Mouse (Mus musculus) left cerebral cortex, postnatal 36 days (tissue): ENCODE results near the gene Clk4. TPM values are rescaled to one million over a fixed set of nuclear protein-coding genes. Genes with fewer than 3 reads are reported as not detected.

Source experiments
- DNase-seq, 2 experiments: peaks; one replicate each; pipeline ENCODE4 v3.0.0; 2021 to 2022; ENCODE audit warnings: low spot score in 2 of 2, mixed read lengths in 1 of 2
- intact Hi-C: fragments of 180-260 bp; cut with DNase I; formaldehyde crosslinking; loops from one replicate; pipeline ENCODE4 v1.15.1; 2025
- total RNA-seq, 2 experiments: library from RNA; stranded (reverse); gene quantifications; 2 replicates each; pipeline ENCODE4 v1.2.3; 2021

Clk4 gene
- total RNA-seq = 100 to 1,000 TPM in 1 of 2 experiments, 10 to 100 TPM in 1; 79.3 to 115 TPM

DNA sequence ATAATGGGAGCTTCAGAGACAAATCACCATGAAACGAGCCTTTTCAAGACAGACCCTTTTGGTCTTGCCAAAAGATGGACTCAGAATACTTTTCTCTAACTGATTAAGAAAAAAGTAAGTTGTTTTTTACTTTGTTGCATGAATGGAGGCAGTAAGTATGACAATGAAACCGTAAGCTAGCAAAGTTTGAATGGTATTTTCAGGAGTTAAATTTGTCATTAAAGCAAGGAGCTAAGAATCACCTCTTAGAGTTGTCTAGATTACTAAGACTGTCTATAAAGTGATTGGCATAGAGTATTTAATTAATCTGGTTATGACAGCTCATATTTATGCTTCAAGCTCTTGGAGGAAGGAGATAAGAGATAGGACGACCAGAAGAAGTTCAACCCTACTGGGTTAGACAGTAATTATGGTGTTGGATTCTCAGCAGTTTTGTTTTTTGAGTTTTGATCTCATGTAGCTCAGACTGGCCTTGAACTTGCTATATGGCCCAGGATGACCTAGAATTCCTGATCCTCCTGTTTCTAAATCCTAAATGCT is at the start of gene Clk4:
TSS of gene Clk4 (plus strand) at position 51 of the 540 bp plus-strand sequence.
- intact Hi-C loops = loop anchor here (5.0 kb wide), 2 partner anchors 199 to 324 kb away; no protein-coding TSS in a partner anchor
- DNase-seq = no peak

DNA sequence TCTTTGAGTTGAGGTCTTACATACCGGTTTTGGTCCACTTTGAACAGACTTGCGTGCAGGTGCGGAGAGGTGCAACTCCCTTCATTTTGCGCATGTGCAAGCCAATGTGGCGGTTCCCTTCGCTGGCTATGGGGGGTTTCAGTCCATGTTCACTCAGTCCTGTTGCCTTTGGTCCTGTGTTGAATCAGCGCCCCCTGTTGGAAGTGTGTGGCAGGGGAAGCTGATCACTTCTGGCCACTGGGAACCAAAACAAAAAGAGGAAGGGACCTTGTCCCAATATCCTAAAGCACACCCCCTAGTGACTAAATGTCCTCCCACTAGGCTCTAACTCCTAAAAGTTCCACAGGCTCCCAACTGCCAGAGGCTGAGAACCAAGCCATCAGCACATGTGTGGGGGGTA is 47.5 kb upstream of the Clk4 start:
- intact Hi-C loops = no loop called here
- no peak for DNase-seq

DNA sequence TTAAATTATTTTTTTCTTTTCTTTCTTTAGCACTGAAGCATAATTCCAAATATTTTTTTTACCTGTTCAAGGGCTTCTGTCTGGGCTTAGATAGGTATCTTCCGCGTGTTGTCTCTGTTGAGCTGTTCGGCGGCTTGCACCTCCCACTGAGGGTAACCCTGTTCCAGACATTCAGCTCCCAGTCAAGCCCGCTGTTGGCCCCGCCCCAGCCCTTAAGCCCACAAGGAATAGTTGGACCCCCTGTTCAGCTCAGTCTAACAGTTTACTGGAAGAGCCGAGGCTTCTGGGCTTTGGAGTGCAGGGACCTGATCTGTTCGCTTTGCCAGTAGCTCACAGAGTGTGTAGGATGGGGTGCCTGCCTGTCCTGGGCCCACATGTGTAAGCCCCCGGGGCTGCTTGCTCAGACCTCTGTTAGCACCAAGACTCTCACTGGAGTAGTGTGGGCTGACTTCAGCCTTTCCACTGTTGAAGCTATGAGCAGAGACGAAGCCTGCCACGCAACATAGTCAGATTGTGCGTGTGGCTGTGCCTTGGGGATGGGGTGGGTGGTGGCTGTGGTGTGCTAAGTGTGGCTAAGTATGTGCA is 42.0 kb upstream of the Clk4 start:
- DNase-seq = no peak
- intact Hi-C loops = no loop called here

DNA sequence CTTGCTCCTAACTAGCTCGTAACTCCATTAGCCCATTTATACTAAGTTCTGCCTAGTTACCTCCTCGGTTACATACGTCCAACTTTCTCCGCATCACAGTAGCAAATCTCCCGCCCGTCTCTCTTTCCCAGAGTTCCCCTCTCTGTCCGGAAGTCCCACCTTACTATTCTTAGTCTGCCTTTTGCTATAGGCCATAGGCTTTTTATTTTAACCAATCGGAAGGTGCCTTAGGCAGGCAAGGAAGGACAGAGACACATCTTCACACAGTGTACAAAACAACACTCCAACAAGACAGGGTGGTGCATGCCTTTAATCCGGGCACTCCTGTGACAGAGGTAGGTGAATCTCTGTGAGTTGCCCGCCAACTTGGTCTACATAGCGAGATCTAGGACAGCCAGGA is 41.2 kb upstream of the Clk4 start, which contains the start of gene Gm12569:
TSS of gene Gm12569 (plus strand) at position 166 of the 400 bp plus-strand sequence.
- intact Hi-C loops = no loop called here
- no peak for DNase-seq

DNA sequence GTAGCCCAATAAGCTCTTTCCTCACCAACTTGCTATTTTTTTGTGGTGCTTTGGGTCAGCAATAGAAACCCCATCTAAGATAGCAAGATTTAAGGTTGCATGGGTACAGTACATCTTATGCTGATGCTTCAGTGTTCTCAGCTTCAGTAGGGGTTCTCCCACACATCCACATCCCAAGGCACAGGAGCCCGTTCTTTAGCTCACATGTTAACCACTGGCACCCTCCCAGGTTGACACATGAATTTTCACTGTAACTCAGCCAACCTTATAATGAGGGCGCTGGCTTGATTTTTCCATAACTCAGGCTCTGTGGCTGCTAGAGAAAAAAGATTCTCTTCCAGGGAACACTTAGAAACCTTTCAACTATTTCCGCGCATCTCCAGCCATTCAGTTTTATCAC is 34.4 kb upstream of the Clk4 start:
- intact Hi-C loops = no loop called here
- DNase-seq = peak; percentile 65

DNA sequence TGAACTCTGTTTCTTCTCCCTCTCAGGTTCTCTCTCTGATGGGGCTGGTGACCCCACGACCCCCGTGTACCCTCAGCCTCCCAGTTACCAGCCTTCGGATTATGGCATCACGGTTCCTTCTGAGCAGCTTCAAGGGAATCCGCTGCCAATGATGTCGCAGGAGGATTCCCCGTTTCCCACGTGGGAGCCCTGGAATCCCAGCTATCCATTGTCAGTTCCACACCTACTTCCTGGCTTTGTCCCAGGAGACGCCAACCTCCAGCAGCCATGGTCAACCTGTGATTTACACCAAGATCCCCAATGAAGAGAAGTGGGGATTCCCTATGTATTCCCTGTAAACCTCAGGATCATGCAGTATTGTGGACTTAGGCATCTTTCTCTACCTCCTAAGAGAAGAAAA is 26.9 kb upstream of the Clk4 start:
- DNase-seq = no peak
- intact Hi-C loops = no loop called here

DNA sequence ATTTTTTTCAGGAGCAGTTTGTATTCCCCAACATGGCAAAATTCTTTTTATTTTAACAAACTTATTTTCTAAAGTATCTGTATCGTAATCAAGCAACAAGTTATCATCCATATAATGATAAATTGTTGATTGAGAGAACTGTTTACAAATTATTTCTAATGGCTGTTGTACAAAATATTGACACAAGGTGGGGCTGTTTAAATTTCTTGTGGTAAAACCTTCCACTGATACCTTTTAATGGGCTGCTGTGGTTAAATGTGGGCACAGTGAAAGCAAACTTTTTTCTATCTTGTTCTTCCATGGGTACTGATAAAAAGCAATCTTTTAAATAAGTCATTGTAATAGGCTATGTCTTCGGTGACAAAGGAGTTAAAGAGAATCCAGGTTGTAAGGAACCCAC is 18.6 kb upstream of the Clk4 start:
- intact Hi-C loops = no loop called here
- DNase-seq = no peak

DNA sequence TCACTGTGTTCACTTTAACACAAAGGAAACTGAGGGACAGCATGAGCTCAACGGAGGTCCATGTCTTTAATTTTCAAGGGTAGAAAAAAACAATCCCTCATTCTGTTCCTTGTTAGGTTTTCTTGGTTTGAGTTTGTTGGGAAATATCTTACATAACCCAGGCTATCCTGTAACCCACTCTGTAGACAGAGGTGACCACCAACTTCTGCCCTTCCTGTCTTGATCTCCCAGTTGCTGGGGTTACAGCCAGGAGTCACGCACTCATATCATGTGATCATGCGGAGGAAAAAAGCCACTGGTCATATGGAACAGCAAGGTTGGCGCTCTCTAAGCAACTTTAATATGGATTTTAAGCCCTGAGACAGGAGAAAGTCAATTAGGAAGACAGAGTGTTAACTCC is 4.5 kb upstream of the Clk4 start:
- no peak for DNase-seq

DNA sequence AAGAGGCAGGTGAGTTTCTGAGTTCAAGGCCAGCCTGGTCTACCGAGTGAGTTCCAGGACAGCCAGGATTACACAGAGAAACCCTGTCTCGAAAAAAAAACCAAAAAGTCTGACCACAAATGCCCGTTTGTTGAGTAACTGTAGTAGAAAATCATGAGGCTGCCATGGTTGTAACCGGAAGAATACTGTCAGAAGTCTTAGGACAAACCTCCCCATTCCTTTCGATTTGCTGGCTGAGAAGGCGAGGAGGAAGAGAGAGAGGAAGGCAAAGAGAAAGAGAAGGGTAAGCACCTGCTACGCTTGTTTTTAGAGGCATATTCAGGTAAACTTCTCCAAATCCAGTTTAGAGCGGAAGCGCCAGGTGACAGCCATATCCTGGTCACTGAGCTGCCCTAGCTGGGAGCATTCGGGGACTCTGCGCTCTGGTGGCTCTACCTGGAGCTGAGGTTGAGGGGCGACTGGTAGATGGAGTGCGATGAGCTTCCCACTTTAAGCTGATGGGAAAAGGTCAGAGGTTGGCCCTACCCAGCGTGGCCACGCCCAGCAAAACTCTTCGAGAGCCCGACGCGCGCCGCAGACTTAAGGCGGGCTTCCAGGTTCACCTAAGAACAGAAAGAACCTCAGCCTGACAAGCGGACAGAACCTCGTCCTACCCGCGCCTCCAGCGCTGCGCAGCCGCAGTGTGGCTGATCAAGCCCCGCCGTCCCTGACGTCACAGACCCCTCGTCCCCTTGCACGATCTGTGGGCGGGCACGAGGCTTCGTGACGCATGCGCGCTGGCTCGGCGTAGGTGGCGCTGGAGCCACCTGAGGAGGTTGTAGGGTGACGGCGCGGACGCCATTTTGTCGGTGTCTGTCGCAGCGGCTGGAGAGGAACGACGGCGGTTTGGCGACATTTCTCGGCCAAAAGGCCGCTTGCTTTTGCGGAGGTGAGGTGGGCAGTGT is 1.1 kb downstream of the Clk4 start, which contains the start of gene BC049762:
TSS of gene BC049762 (minus strand) at position 705 of the 944 bp plus-strand sequence.
- peak; percentile 98 to 99 for DNase-seq
- intact Hi-C loops = loop anchor here (5.0 kb wide), 2 partner anchors 200 to 325 kb away; no protein-coding TSS in a partner anchor

More for the DNA sequence above, 4.5 kb upstream of the Clk4 start:
- intact Hi-C loops = no loop called here

DNA sequence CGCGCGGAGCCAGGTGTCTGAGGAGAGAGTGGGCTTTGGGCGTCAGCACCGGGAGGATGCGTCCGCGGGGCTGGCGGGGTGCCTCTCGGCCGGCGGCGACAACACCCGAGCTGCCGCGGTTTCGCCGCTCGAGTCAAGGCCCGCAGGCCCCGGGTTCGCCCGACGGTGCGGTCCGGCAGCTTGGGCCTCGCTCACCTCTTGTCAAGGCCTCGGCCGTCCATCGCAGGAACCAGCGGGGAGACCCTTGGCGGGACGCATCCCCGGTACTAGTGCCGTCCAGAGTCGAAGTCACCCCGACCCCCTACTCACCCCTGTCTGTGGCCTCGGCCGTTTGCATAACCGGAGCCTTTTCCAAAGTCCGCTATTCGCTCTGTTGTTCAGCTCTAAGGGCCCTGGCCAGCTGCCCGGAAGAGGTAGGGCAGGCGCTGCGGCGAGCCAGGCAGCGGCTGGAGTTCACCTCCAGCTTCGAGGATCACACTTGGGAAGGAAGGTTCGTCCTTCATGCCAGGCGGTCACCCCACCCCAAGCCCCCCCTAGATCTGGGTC is 1.8 kb downstream of the Clk4 start:
- no peak for DNase-seq
- intact Hi-C loops = loop anchor here (5.0 kb wide), 2 partner anchors 201 to 326 kb away; no protein-coding TSS in a partner anchor

DNA sequence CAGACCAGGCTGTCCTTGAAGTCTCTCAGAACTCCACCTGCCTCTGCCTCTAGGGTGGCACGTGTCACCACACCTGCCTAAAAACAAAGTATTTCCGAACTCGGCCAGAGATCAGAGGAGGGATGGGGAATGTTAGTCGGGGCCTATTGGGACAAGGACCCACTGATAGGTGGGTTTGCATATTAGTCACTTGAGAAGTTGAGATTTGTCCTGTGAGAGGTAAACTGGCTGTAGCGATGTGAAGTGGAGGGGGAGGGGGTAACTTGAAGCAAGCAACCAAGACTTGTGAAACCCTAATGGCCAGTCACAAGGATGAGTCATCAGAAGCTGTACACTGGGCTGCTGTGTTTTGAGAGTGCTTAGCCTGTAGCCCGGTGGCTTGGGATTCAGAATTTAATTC is 2.8 kb downstream of the Clk4 start:
- intact Hi-C loops = loop anchor here (5.0 kb wide), 2 partner anchors 202 to 327 kb away; no protein-coding TSS in a partner anchor
- DNase-seq = no peak

DNA sequence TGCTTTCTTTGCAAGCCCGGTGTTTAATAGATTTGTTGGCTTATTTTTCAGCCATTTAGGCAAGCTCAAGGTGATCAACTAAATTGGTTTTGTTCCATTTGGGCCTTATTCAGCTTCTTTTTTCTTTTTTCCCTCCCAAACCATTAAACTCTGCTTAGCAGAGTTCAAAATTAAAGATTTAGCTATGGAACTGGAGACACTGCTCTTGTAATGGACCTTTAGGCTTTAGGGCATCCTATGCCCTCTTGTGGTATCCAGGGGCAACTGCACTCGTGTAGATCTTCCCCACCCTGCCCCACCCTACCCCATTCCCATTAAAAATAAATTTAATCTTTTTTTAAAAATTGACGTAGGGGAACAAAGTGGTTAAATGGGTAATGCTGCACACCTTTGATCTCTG is 3.8 kb downstream of the Clk4 start:
- intact Hi-C loops = no loop called here
- DNase-seq = no peak

DNA sequence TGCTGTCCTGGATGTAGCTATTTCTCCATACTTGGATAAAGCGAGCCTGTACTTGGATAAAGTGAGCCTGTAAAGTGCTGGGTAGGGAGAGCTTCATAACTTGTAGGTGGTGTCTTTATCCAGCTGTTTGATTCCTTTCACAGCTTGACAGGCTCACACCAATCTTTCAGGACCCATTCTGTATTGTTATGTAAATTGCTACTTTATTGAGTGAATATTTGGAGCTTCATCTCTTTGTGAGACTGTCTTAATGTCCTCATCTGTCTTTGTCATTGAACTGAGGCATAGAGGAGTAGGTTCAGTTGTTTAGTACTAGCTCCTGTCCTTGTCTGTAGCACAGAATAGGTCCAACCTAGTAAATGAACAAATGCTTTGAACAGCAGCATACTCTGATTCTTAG is 12.9 kb downstream of the Clk4 start:
- no peak for DNase-seq
- intact Hi-C loops = no loop called here

DNA sequence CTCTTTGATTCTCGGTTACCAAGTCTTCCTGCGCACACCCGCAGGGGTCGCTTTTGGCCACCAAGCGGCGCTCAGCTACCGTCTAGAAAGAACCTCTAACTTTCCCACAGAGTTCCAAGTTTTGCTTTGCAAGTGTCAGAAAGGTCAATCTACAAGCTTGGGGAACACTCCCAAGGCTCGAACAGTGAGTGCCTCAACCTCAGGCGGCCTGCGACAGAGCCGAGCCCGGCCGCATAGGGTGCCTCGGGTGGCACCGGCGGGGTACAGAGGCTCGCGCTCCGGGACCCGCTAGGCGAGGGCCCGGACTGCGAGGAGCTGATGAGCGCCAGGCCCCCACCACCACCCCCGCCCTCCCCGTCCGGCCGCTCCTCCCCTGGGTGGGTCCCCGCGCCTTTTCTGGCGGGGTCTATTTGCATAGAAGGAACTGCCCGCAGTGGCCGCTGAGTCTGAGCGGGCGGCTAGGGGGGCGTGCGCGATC is 28.1 kb downstream of the Clk4 start, which contains the start of gene Col23a1:
TSS of gene Col23a1 (plus strand) at position 357 of the 478 bp plus-strand sequence.
- intact Hi-C loops = loop anchor here (1.0 to 5.0 kb wide), 2 partner anchors 158 to 245 kb away; no protein-coding TSS in a partner anchor
- peak; percentile 47 for DNase-seq

DNA sequence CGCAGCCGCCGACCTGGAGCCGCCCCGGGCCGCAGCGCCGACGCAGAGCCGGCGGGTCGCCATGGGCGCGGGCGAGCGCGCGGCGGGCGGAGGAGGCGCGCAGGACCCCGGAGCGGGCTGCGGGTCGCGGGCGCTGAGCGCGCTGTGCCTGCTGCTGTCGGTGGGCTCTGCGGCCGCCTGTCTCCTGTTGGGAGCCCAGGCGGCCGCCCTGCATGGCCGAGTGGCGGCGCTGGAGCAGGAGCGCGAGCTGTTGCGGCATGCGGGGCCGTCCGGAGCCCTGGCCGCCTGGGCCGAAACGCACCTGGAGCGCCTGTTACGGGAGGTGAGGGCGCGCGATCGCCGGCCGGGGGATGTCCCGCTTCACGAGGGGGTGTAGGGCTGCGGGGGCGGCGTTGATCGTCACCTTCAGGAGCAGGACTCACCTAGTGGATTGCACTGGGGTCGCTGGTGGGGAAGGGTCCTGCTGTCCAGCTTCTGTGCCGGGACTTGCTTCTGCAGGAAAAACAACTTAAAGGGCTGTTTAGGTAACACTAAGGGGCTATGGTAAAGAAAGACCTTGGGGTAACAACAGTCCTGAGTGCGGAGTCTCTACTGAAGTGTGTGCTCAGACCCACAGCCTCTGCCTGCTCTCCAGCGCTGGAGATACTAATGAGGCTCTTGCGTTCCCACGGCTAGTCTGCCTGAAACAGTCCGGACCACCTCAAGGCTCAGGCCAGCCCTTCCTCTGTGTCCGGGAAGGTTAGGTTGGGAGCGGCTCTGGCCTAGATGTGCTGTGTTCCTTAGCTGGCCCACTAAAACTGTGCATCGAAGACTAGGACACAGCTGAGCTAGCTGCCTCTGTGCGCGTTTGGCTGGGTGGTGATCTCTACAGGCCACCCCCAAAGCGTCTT is 28.8 kb downstream of the Clk4 start:
- DNase-seq = peak; percentile 19 to 32
- intact Hi-C loops = no loop called here

DNA sequence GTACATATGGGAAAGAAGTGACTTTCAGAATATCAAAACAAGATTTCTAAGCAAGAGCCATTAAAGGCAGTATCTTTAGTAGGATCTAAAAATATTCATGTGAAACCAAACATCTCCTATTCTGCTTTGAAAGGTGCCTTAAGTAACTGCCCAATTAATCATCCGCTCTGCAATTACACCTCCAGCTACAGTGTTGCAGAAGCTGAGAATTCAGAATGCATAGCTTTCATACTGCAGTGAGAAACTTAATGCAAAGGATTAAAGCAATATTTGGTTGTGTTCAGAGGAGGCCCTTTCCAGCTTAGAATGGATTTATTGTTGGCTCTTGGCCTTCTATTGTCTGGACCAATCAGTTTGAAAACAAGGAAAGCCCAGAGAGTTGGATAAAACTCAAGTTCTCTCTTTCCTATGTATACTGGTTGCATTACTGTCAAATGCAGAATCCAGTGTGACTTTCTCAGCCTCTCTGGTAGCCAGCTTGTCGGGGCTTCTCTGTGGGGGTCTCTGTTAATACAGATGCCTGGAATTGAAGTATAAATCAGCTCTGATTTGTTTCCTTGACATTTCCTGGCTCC is 32.5 kb downstream of the Clk4 start:
- DNase-seq = no peak
- intact Hi-C loops = no loop called here

DNA sequence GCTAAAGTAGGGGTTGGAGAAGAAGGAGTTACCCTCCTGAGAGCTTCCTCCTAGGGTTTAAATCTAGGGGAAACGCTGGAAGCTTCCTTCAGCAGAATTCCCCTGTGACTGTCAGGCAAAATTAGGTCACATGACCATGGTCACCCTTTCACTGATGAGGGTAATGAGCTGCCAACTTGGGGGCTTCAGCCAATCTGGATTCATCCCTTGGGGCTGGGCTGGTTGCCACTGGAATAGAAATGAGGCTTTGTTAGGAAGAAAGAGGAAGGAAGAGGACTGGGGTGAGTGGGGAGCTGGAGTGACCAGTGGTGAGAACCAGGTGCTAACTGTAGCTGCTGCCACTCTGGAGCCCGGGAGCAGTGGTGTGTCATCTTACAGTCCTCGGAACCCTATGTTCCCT is 34.2 kb downstream of the Clk4 start:
- intact Hi-C loops = no loop called here
- DNase-seq = no peak

DNA sequence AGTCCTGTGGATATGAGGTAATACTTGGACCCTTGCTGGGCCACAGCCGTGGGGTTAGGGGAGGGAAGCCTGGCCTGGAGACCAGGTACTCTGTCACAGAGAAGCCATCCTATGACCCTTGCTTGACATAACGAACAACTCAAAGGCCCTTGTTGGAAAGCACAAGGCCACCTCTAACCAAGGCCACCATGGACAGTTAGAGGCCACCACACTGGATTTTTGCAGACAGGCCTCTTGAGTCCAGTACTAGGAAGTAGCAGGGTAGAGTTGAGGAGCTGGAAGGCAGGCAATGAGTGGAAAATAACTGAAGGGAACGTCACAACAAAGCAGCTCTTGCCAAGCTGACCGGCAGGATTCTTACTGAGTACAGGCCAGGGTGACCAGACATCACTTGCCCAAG is 37.2 kb downstream of the Clk4 start:
- intact Hi-C loops = no loop called here
- DNase-seq = no peak
